Mouse (Mus musculus): ENCODE results near the gene Rai2.

Gene Rai2

DNA sequence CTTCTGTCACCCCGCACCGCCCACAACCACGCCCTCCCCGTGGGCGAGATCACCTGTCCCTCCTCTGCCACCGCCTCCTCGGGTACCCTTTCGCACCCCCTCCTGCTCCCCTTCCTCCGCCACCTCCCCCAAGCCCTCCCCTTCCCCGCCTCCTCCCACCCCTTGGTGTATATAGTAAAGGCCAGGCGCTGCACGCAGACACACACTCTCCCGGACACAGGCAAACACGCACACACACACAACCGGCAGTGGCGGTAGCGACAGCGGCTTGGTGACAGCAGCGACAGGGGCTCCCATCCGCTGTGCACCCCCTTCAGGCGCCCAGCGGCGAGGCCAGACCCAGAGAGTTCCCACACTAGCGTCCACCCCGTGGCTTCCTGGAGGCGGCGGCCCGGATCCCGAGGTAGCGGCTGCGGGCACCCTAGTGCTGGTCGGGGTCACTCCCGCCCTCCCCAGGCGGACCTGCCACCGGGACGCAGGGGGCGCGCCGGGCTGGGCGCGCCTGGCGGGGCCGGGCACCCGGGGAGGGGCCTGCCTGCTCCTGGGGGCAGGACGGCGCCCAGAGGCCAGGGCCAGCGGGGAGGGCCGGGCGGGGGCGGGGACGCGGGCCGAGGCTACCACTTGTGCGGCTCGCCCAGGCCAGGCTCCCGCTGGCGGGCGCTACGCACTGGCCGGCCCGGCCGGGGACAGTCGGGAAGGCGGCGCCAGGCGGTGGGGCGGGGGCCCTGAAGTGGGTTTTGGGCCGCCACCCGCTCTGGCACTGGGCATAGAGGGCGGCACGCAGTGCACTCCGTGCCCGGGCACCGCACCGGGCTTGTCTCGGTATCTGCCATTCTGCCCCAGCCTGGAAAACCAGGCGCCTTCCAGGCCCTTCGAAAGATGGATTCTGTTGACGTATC is at the start of gene Rai2:
Gene Rai2, plus strand, starts transcription at position 205 of the 899 bp plus-strand sequence.
- peak in 1 of 2 experiments; percentile 31 for DNase-seq (ENCODE audit: low spot score in 2 of 2)

DNA sequence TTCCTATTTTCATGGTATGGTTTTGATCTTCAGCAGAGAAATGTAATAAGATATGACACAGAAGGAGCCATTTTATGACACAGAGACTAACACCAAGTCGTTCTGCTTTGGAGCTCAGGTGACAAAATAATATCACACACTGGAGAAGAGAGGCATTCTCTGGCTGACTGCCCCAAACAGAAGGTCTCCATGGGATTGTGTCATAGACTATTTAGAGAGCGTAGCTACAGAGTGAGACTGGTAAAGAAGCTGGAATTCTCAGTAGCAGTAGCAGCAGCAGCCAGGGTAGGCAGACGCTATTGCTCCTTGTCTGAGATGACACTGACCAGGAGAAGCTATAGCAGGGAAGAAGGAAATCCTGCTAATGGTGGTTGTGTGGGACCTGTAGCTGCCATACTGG is 27.5 kb upstream of the Rai2 start:
- no peak for DNase-seq (ENCODE audit: low spot score in 2 of 2)

DNA sequence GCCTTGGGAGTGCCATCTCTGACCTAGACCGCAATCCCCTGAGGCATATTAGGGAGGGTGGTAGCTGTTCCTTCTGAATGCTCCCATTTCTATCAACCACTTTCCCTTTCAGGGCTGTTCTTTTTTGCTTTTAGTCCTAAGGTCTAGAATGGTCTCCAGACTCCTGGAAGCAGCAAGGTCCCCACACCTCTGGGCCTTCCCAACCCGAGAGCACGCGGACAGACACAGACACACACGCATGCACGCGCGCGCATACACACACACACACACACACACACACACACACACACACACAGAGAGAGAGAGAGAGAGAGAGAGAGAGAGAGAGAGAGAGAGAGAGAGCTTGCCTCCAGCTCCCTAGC is 385 bp upstream of the Rai2 start:
- DNase-seq (ENCODE audit: low spot score in 2 of 2), result no peak

DNA sequence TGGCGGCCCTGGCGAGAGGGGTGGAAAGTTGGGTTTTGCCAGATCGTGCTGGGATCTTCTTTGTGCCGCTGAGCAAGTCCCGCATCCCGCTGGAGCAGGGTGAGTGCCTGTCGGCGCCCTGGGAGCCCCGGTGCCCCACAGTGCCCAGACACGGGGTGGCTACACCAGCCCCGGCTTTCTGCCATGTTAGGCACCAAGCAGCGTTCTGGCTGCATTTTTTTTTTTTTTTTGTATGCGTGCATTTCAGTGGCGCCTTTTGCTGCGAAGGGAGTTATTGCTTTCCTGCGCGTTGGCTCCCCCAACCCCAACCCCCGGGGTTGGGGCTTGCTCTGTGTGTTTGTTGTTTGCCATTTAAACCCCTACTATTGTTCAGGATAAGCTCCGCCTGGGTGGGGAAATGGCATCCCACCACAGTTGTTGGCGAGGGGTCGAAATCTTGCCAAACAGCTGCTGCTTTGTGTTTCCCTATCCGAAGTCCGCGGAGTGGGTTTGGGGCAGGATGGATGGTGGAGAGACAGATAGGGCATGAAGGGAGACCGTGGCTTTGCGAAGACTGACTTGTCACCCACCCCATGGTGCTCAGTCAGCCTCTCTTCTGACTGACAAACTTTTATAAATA is 1.0 kb downstream of the Rai2 start:
- no peak for DNase-seq (ENCODE audit: low spot score in 2 of 2)

DNA sequence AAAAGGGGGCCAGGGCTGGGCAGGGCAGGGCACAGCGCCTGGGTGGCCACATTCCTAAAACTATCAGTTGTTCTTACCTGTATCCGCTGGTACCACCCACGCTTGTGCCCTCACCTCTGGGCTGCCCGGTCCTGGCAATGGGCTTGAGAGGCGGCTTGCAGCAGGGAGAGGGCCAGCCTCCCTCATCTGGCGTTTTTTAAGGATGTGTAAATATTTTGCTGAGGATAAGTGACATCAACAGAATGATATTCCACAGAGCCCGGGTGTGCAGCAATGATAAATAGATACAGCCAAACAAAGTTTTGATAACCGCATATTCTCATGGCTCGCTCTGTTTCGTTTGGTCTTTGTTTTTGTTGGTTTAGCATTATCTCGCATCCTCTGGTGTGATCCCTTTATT is 1.7 kb downstream of the Rai2 start:
- DNase-seq (ENCODE audit: low spot score in 2 of 2), result no peak

DNA sequence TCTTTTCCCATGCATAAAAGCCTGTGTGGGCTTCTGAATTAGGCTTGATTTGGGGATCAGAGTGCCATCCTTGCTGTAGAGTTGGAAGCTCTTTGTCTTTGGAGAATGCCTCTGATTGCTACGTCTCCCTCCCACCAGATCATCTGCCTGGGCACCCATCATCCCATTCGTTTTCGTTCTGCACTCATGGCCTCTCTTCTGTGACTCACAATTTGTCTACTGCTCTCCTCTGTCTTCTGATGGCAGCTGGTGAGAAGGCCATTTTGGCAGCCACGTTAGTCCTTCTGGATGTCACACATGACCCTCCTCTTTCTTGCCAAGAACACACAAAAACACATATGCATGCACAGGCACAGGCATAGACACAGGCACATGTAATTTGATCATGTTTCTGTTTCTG is 4.2 kb downstream of the Rai2 start:
- DNase-seq (ENCODE audit: low spot score in 2 of 2), result no peak

DNA sequence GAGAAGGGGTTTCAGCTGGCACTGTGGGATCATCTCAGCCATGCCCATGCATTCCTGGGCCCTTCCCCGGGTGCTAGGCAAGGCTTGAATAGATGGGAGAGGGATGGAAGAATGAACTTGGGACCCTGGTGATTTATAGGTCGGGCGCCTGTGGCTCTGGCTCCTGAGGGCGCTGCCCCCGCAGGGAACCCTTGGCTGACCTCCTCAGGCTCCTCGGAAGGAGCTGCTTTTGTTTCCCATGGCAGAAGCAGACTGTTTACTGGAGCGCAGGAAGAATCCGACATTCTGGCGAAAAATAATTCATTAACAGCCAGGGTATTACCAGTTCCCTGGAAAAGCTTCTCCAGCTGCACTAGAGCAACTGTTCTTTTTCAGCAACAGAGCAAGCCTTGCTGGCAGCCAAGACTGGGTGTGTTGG is 6.5 kb downstream of the Rai2 start:
- no peak for DNase-seq (ENCODE audit: low spot score in 2 of 2)

DNA sequence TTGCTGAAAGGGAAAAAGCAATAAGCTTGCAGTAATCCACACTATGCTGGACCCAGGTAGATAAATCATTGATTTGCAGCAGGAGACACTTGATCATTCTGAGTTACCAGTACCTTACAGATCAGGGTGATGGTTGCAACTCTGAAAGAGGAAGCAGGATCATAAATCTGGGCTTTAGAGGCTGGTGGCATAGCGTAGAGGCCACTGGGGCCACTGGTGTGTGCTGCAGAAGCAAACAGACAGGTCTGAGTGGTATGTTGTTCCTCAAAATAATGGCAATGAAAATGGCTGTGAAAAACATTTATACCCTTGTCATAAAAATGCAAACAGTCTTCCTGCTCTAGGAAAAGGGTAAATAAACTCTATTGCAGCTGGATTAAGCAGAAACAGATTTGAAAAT is 9.4 kb downstream of the Rai2 start:
- DNase-seq (ENCODE audit: low spot score in 2 of 2), result no peak

DNA sequence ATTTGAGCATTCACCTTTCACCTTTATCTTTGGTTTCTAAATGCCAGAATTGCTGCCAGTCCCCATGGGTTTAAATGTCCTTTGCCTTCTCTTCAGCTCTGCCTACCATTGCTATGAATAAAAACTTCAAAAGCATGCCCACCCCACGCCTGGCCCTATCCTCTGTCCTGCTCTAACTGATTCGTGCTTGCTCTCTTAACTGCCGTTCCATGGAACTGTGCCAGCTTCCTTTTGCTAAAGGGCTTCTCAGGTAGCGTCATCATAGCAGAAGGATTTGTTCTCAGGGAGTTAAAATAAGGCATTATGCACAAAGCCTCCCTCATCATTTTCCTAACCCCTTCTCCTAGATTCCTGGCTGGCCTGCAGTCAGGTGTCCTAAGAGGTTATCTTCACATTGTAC is 11.6 kb downstream of the Rai2 start:
- DNase-seq (ENCODE audit: low spot score in 2 of 2), result no peak

DNA sequence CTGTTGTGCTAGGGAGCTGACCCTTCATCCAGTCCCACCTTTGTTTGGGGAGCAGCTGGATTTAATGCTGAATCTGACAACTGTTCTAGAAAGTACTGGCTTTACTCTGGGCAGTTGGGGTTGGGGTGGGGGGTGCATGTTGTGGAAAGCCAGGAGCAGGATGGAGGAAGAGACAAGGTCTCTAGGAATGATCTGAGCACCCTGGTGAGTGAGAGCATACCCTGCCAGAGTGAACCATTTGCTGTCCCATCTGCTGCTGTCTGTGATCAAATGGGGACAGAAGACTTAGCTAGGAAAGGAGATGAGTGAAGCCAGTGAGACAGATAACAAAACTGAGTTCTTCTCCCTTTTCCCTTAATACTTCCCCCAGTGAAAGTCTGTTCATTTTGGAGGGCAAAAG is 13.2 kb downstream of the Rai2 start:
- DNase-seq (ENCODE audit: low spot score in 2 of 2), result no peak

DNA sequence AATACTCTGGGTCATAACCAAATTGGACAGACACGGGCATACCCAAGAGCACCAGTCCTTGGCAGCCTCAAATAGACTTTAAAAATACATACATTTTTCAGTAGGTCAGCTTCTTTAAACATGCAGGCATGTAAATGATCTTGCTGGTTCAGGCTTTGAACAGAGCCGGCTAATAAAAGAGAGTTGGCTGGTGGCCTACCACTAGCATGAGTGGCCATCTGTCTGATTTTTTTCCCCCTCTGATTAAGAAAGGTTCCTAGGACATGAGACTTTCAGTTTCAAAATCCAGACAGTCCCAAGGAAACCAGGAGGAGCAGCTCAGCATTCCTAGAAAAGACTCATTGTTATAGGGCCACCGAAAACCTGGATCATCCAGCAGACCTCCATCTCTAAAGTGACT is 15.0 kb downstream of the Rai2 start:
- no peak for DNase-seq (ENCODE audit: low spot score in 2 of 2)

DNA sequence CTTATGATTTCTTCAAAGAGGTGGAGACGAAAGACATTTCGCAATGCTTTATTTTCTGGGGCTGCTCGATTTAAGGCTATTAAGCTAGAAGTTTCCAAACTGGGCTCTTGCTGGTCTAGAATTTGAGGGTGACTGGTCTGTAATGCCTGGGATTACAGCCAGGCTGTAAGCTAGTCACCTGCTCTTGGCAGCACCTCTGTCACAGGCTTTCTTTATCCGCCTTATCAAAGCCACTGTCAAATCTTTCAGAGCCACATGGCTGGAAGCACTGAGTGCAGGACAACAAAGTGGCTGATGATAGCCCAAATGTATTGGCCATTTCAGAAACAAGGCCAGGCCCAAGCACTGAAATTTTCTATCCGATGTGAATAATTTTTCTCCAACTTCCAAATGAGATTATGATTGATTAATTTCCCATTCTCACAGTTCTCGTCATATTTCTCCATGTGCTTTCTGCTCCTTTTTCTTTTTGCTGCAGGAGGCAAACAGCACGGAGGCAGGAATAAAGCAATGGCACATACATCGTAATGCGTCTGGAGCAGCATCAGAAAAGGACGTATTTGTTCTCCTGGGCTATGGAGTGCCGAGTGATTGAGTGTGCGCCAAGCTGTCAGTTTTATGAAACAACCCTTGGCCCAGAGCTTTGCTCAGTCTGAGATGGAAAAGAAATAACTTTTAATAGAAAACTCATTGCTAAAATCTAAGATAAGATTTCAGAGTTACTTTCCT is 16.9 kb downstream of the Rai2 start:
- no peak for DNase-seq (ENCODE audit: low spot score in 2 of 2)

DNA sequence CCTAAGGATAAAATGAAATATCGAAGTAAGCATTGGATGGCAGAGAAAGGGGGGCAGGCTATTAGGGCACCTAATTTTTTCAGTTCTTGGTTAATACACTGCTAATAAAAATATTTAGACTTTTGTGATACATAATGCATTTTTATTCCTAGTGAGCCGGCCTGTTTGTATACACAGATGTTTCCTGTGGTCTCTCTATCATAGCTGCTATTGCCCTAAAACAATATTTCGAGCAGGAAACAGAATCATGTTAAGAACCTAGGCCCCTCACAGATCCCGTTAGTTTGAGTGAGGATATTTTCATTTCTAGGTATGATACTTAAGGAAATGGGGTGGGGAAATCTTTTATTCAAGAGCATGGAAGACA is 17.4 kb downstream of the Rai2 start:
- DNase-seq (ENCODE audit: low spot score in 2 of 2), result no peak

DNA sequence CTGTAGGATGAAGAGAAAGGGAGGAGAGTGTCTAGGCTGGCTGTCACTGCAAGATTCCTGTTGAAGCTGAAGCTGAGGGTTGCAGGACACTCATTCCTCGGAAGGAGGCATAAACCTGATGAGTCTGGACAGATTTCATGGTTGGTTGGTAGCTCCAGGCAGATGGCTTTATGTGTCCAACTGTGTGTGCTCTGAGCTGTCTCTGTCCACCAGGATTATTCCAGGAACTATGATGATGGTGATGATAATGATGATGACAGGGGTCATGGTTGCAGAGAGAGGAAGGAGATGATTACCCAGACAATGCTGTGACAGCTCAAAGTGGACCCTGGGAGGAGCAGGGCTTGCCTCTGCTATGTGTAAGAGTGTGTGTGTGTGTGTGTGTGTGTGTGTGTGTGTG is 22.5 kb downstream of the Rai2 start:
- DNase-seq (ENCODE audit: low spot score in 2 of 2), result no peak

DNA sequence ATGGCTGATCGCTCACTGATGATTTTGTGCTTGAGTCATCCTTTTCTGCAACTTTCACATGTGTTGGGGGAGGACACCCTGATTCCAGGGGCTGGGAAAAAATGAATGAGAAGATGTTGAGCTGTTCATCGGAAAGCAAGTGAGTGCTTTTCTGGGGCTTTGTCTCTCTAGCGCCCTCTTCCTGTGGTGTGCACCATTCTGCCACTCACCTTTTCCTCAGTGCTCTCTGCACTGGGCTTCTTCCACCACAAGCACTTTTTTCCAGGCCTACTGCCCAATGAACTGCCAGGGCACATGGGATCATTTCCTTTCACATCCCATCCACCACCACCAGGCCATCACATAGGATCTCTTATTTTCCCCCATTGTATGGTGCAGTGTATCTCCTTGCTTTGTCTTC is 26.2 kb downstream of the Rai2 start:
- no peak for DNase-seq (ENCODE audit: low spot score in 2 of 2)

DNA sequence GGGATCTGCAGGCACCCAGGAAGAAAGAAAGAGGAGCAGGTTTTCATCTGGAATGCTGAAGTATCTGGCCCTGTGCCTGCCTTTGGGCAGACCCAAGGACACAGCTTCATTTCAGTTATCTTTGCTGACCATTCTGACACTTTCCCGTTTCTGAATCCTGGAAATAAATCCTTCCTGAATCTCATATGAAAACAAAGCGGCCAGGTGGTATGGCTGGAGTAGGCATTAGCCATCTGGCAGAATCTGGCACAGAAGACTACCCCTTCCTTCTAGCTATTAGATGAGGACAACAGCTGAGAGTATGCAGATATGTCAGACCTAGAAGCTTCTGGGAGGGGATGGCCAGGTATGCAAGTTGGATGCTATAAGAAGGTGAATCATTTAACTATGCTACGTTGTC is 28.4 kb downstream of the Rai2 start:
- DNase-seq (ENCODE audit: low spot score in 2 of 2), result no peak

DNA sequence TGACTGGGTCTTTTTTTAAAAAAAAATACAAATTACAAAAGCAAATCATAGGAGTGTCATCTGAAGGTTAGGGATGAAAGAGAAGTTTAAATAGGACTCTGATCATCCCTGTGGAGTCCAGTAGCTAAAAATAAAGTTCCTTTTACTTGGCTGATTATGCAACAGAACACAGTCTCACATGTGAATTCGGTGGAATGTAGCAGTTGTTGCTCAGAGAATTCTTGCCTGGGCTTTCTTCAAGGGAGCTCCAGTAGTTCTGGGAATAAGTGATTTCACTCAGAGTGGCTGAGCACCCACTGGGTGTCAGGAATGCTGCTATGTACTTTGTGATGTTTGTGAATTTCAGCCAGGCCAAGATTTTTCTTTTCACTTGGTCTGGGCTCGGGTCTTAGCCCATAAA is 30.5 kb downstream of the Rai2 start:
- no peak for DNase-seq (ENCODE audit: low spot score in 2 of 2)

DNA sequence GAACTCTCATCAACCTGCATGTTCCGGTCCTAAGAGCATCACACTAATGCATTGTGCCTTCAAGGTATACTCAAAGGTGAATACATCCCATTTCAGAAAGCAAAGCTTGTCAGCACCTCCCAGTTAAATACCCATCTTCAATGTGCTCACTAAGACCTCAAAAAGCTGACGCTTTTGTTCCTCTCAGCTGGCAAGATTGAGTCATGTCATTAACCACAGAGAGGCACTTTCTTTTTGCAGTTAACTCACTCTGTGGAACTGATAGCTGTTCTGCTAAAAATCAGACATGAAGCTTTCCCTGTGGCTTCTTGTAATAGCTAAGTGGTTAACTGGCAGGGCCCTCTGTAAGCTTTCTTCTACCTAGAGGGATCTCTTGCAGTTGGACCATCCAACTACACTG is 36.6 kb downstream of the Rai2 start:
- DNase-seq (ENCODE audit: low spot score in 2 of 2), result no peak

DNA sequence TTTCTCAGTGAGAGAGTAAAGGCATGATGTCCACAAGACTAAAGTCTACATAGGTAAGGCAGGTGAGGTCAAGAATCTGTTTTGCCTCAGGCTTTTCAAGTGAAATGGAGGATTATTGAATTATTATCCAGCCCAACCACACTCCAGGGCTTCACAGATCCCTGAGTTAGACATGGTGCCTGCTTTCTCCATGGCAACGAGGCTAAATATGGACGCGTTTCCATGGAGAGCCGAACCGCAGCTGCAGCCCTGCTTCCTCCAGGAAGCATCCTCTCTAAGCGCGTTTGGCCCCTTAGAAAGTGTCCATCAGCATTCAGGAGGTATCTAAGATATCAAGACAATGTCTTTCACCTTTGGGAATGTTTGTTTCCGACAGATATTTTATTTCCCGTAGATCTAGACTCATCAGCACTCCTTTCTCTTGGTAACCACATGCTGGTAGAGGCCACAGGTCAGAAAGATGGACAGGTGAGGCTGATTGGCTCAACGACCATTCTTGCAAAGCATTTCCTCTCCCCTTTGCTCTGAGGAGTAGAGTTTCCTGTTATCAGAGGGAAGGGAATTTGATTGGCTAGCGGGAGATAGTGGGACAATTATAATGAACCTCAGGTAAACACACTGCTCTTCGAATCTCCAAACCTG is 59.6 kb downstream of the Rai2 start:
- no peak for DNase-seq (ENCODE audit: low spot score in 2 of 2)

DNA sequence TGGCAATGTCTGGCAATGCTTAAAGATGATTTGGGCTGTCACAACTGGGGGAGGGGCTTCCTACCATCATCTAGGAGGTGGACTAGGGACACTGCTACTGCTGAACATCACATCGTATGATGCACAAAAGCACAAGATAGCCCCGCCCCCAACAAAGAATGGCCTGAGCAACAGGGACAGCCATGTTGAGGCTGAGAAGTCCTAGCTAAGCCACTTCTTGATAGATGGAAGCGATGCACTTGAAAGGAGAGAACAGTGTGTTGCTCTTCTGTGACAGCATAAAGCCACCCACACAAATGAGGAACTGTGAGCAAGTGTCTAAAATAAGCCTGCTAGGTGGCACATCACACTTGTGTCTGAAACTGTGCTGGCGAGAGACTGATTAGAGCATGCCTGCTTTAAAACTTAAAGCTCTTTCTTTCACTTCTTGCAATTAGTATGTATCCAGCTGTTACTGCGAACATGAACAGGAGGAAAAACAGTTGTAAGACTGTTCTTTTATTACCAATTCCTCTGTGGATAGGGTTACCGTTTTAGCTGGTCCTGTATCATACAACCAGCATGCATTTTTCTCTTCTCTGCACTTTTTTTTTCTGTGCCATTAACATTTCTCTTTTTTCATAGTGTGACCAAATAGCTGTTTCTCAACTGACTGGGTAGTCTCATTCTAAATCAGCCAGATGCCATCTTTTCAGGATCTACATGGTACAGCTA is 63.6 kb downstream of the Rai2 start:
- no peak for DNase-seq (ENCODE audit: low spot score in 2 of 2)

DNA sequence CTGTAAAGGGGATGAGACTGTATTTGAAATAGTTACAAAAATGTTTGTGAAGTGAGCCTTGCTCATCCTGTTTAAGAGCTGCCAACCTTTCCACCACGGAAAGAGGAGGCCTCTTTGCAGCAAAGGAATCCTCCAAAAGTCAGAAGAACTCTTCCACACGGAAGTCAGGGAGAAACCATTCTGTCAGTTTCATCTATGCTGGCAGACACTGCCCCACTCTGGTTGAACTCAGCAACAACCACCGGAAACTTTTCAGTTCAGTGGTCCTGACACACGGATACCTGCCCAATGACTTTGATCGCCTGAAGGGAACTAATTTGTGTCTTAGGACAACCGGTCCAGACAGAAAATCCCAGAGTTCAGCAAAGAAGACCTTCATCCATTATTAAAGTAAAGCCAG is 73.3 kb downstream of the Rai2 start:
- no peak for DNase-seq (ENCODE audit: low spot score in 2 of 2)

DNA sequence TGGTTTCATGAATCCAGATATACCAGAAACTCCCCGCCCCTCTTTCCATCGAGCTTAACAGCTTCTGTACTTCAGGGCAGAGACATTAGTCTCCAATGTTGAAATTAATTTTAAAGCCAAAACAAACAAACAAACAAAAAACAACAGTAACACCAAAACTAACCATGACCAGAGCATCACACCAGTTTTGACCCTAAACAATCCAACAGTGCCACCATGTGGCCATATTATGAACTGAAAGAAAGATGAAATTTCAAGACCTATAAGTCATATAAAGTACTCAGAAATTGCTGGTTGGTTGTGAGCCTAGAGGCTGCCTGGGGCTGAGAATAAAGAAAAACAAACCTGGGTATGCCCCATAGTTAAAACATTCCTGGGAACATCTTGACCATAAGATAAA is 109.3 kb downstream of the Rai2 start:
- DNase-seq (ENCODE audit: low spot score in 2 of 2), result peak in 1 of 2 experiments; percentile 1

Measured in urinary bladder, postnatal 36 days (tissue).